Mouse (Mus musculus) WW6 (cell line): ENCODE results near the gene Fadd.

ENCODE experiments used
- DNase-seq: peaks from one replicate; pipeline ENCODE4 v3.0.0-alpha.2; 2013; ENCODE audit warnings: low read depth, low spot score

Gene Fadd

GRCm38 (mm10) chr7:144577876-144578275 lies 4.4 kb downstream of the Fadd start:
- no peak for DNase-seq

- DNase-seq: no peak
These were observed 10.0 kb downstream of the Fadd start for GRCm38 (mm10) chr7:144572234-144572633.

- DNase-seq: no peak
These were observed 10.7 kb downstream of the Fadd start for GRCm38 (mm10) chr7:144571598-144571997.

- no peak for DNase-seq
These were observed 12.8 kb downstream of the Fadd start for GRCm38 (mm10) chr7:144569428-144569827.

GRCm38 (mm10) chr7:144568091-144568490 lies 14.2 kb downstream of the Fadd start:
- DNase-seq: no peak

- DNase-seq: no peak
These were observed 15.2 kb downstream of the Fadd start for GRCm38 (mm10) chr7:144566921-144567682.

- no peak for DNase-seq
These were observed 18.7 kb downstream of the Fadd start for GRCm38 (mm10) chr7:144563456-144564155.

GRCm38 (mm10) chr7:144562016-144562415 lies 20.2 kb downstream of the Fadd start:
- no peak for DNase-seq

GRCm38 (mm10) chr7:144560594-144560993 lies 21.7 kb downstream of the Fadd start:
- no peak for DNase-seq

- DNase-seq: no peak
These were observed 23.7 kb downstream of the Fadd start for GRCm38 (mm10) chr7:144558552-144558951.

- DNase-seq: no peak
These were observed 28.2 kb downstream of the Fadd start for GRCm38 (mm10) chr7:144554123-144554472.

- DNase-seq: peak; percentile 86
These were observed 28.8 kb downstream of the Fadd start, which contains the start of gene Ppfia1 for GRCm38 (mm10) chr7:144553237-144554122. Gene Ppfia1 (minus strand): TSS chr7:144553729.

- no peak for DNase-seq
These were observed 30.0 kb downstream of the Fadd start for GRCm38 (mm10) chr7:144552274-144552673.

GRCm38 (mm10) chr7:144550811-144551210 lies 31.5 kb downstream of the Fadd start:
- DNase-seq: no peak

GRCm38 (mm10) chr7:144549904-144550566 lies 32.2 kb downstream of the Fadd start:
- no peak for DNase-seq

- no peak for DNase-seq
These were observed 37.0 kb downstream of the Fadd start for GRCm38 (mm10) chr7:144545231-144545630.

GRCm38 (mm10) chr7:144541351-144541750 lies 40.9 kb downstream of the Fadd start:
- DNase-seq: no peak

GRCm38 (mm10) chr7:144539146-144539545 lies 43.1 kb downstream of the Fadd start:
- no peak for DNase-seq

- DNase-seq: no peak
These were observed 44.1 kb downstream of the Fadd start for GRCm38 (mm10) chr7:144538030-144538644.

- no peak for DNase-seq
These were observed 45.9 kb downstream of the Fadd start for GRCm38 (mm10) chr7:144536367-144536766.

- no peak for DNase-seq
These were observed 47.5 kb downstream of the Fadd start for GRCm38 (mm10) chr7:144534773-144535172.
